ENCODE assay signal across 17 mouse cellular contexts in genomic region chr11:103067051-103067361, GRCm38 (mm10). TPM values are rescaled to one million over a fixed set of nuclear protein-coding genes. Genes with fewer than 3 reads are reported as not detected.
DNase-seq lines count a peak whose midpoint lies in the region; ATAC-seq and TF ChIP-seq lines count a peak whose summit lies in the region.
"Had no signal": no experiment of that assay in that cellular context is flagged by ENCODE, and none has a peak within 500 bp of the region (broad histone marks: within the 10 kb centered on the region; RNA-seq: fewer than 3 reads in every experiment).

No protein-coding gene starts in this region.

- H3K79me2 ChIP-seq in heart, adult 2 months (replicated peaks; ENCODE audit: control insufficient read depth, insufficient read depth, low read length), result no peaks in the 10 kb centered on the region
- H3K79me2 ChIP-seq in C2C12 (ENCODE audit: control insufficient read depth, insufficient read depth), result no peaks in the 10 kb centered on the region

- no peaks in the 10 kb centered on the region for H3K79me3 ChIP-seq in C2C12 (ENCODE audit: low read depth)

- H3K36me3 ChIP-seq in heart, adult 2 months (ENCODE audit: control insufficient read depth, insufficient read depth, low read length), result peaks cover under 1% of the 10 kb centered on the region
- H3K36me3 ChIP-seq in heart, embryonic 10.5 days, result peaks cover 91% of the 10 kb centered on the region
- H3K36me3 ChIP-seq in limb, embryonic 13.5 days, result peaks cover 92% of the 10 kb centered on the region
- H3K36me3 ChIP-seq in limb, embryonic 10.5 days, result peaks cover 95% of the 10 kb centered on the region
- peaks cover 92% of the 10 kb centered on the region for H3K36me3 ChIP-seq in C2C12 (ENCODE audit: control insufficient read depth, insufficient read depth)
- H3K36me3 ChIP-seq in embryonic facial prominence, embryonic 13.5 days, result peaks cover 90% of the 10 kb centered on the region

- peaks cover 10% of the 10 kb centered on the region for H3K4me1 ChIP-seq in heart, adult 2 months (ENCODE audit: control insufficient read depth, insufficient read depth, low read length)
- H3K4me1 ChIP-seq in heart, embryonic 10.5 days, result peaks cover 15% of the 10 kb centered on the region
- no peaks in the 10 kb centered on the region for H3K4me1 ChIP-seq in limb, embryonic 13.5 days
- H3K4me1 ChIP-seq in limb, embryonic 10.5 days, result no peaks in the 10 kb centered on the region
- peaks cover 10% of the 10 kb centered on the region for H3K4me1 ChIP-seq in embryonic facial prominence, embryonic 13.5 days
- H3K4me1 ChIP-seq: forebrain, embryonic 10.5 days; hindbrain, embryonic 15.5 days; intestine, embryonic 15.5 days; limb, embryonic 12.5 days; liver, embryonic 15.5 days had no signal

- intact Hi-C loops in heart, adult 2 months (cut with DNase I), result no loop called here

- TF ChIP-seq CTCF in heart, adult 2 months (IDR thresholded peaks at IDR 0.05), result no peak
- no peak for TF ChIP-seq CTCF in C2C12 (IDR thresholded peaks at IDR 0.05; ENCODE audit: control insufficient read depth, insufficient read depth, insufficient read length)

- no peaks in the 10 kb centered on the region for H3K9me3 ChIP-seq in heart, embryonic 10.5 days
- no peaks in the 10 kb centered on the region for H3K9me3 ChIP-seq in limb, embryonic 13.5 days
- no peaks in the 10 kb centered on the region for H3K9me3 ChIP-seq in limb, embryonic 10.5 days (replicated peaks)
- no peaks in the 10 kb centered on the region for H3K9me3 ChIP-seq in embryonic facial prominence, embryonic 13.5 days
- H3K9me3 ChIP-seq: forebrain, embryonic 10.5 days; hindbrain, embryonic 15.5 days; intestine, embryonic 15.5 days; limb, embryonic 12.5 days; liver, embryonic 15.5 days had no signal

- no peak for TF ChIP-seq POLR2A in heart, adult 2 months (IDR thresholded peaks at IDR 0.05; ENCODE audit: insufficient read depth, low read depth, low read length)

- peak overlapping the region; percentile 47 for H3K27ac ChIP-seq in heart, adult 2 months
- no peak overlapping the region for H3K27ac ChIP-seq in heart, embryonic 10.5 days
- 0 out of 2 replicates have a peak overlapping the region, but pooled peaks have one; percentile 16 for H3K27ac ChIP-seq in limb, embryonic 13.5 days
- no peak overlapping the region for H3K27ac ChIP-seq in limb, embryonic 10.5 days
- H3K27ac ChIP-seq in embryonic facial prominence, embryonic 13.5 days, result peak overlapping the region; percentile 62
- H3K27ac ChIP-seq: forebrain, embryonic 10.5 days; hindbrain, embryonic 15.5 days; intestine, embryonic 15.5 days; limb, embryonic 12.5 days; liver, embryonic 15.5 days had no signal

- H3K4me2 ChIP-seq in limb, embryonic 13.5 days (replicated peaks), result no peak overlapping the region
- no peak overlapping the region for H3K4me2 ChIP-seq in embryonic facial prominence, embryonic 13.5 days
- H3K4me2 ChIP-seq: hindbrain, embryonic 15.5 days; intestine, embryonic 15.5 days; limb, embryonic 12.5 days; liver, embryonic 15.5 days; midbrain, embryonic 11.5 days had no signal

- no peak overlapping the region for H3ac ChIP-seq in C2C12 (ENCODE audit: control insufficient read depth, insufficient read length, low read depth)

- DNase-seq in heart, adult 2 months, result no peak
- no peak for DNase-seq in heart, embryonic 10.5 days (ENCODE audit: low spot score)
- DNase-seq in limb, embryonic 10.5 days (ENCODE audit: low spot score), result no peak
- DNase-seq in cerebellum, adult 11-12 months, result no peak
- DNase-seq in right cerebral cortex, postnatal 25 days, result no peak
- DNase-seq: adrenal gland, adult 8-10 months; forebrain, postnatal 0 days; kidney, postnatal 4 days had no signal

- TF ChIP-seq EP300 in heart, adult 2 months (IDR thresholded peaks at IDR 0.05; ENCODE audit: insufficient read depth, low read depth, low read length), result no peak

- H3K9ac ChIP-seq in heart, adult 2 months (ENCODE audit: low read depth, low read length), result no peak overlapping the region
- H3K9ac ChIP-seq in limb, embryonic 13.5 days, result no peak overlapping the region
- 0 out of 2 replicates have a peak overlapping the region, but pooled peaks have one; percentile 36 for H3K9ac ChIP-seq in embryonic facial prominence, embryonic 13.5 days
- H3K9ac ChIP-seq: forebrain, postnatal 0 days; hindbrain, embryonic 15.5 days; intestine, embryonic 15.5 days; limb, embryonic 12.5 days; liver, embryonic 15.5 days had no signal

- ATAC-seq in limb, embryonic 13.5 days (ENCODE audit: low FRiP score, low read depth), result no peak
- ATAC-seq in embryonic facial prominence, embryonic 13.5 days (ENCODE audit: insufficient number of reproducible peaks, insufficient read depth, low FRiP score, low TSS enrichment, low read depth), result no peak
- ATAC-seq: forebrain, postnatal 0 days; intestine, embryonic 15.5 days had no signal

- WGBS in heart, adult 2 months, result 67% methylated on average over 6 of the region's 6 CpGs
- WGBS in heart, embryonic 10.5 days, result 85% methylated on average over 6 of the region's 6 CpGs
- 93% methylated on average over 6 of the region's 6 CpGs for WGBS in limb, embryonic 13.5 days
- WGBS in limb, embryonic 10.5 days, result 93% methylated on average over 6 of the region's 6 CpGs
- 89% methylated on average over 6 of the region's 6 CpGs for WGBS in embryonic facial prominence, embryonic 13.5 days

- H3K4me3 ChIP-seq in heart, adult 2 months, result no peak overlapping the region
- H3K4me3 ChIP-seq in heart, embryonic 10.5 days, result no peak overlapping the region
- H3K4me3 ChIP-seq in limb, embryonic 13.5 days, result no peak overlapping the region
- no peak overlapping the region for H3K4me3 ChIP-seq in limb, embryonic 10.5 days
- H3K4me3 ChIP-seq in C2C12 (ENCODE audit: insufficient read depth, poor library complexity, severe bottlenecking), result no peak overlapping the region
- H3K4me3 ChIP-seq in embryonic facial prominence, embryonic 13.5 days, result no peak overlapping the region
- H3K4me3 ChIP-seq: forebrain, embryonic 10.5 days; hindbrain, embryonic 15.5 days; intestine, embryonic 15.5 days; limb, embryonic 12.5 days; liver, embryonic 15.5 days had no signal

- no peaks in the 10 kb centered on the region for H3K27me3 ChIP-seq in heart, adult 2 months (ENCODE audit: control insufficient read depth, insufficient read depth, low read length)
- H3K27me3 ChIP-seq in heart, embryonic 10.5 days (ENCODE audit: insufficient read depth, poor library complexity, severe bottlenecking), result no peaks in the 10 kb centered on the region
- no peaks in the 10 kb centered on the region for H3K27me3 ChIP-seq in limb, embryonic 13.5 days
- H3K27me3 ChIP-seq in limb, embryonic 10.5 days (ENCODE audit: low read depth, poor library complexity, severe bottlenecking), result no peaks in the 10 kb centered on the region
- H3K27me3 ChIP-seq in C2C12 (ENCODE audit: control insufficient read depth, insufficient read depth, insufficient read length), result no peaks in the 10 kb centered on the region
- H3K27me3 ChIP-seq in embryonic facial prominence, embryonic 13.5 days, result no peaks in the 10 kb centered on the region
- H3K27me3 ChIP-seq: hindbrain, embryonic 15.5 days; intestine, embryonic 15.5 days; limb, embryonic 12.5 days; liver, embryonic 15.5 days had no signal

RNA-seq across cellular contexts. Expression of gene Plcd3, which starts 34.5 kb away (rescaled TPM):
- 10 to 100 TPM; 13.7 to 14.0 TPM for total RNA-seq in heart, adult 2 months (2021)
- polyA plus RNA-seq in heart, adult 2 months (2012; rRNA removed), result 20.6 and 22.3 TPM in 2 replicates
- polyA plus RNA-seq in heart, embryonic 10.5 days (2016; fragmentation: Nextera tagmentation; extraction: Ambion mirVana), result 3.6 and 4.8 TPM in 2 replicates
- polyA plus RNA-seq in limb, embryonic 13.5 days (2015; fragmentation: Nextera tagmentation; extraction: Ambion mirVana), result 4.8 and 5.1 TPM in 2 replicates
- polyA plus RNA-seq in limb, embryonic 10.5 days (2016; fragmentation: Nextera tagmentation; extraction: Ambion mirVana), result 1.5 and 1.8 TPM in 2 replicates
- polyA plus RNA-seq in C2C12 (2012; fragmentation: generic; extraction: Trizol), result 27.6 TPM
- polyA plus RNA-seq in embryonic facial prominence, embryonic 13.5 days (2015; fragmentation: Nextera tagmentation; extraction: Ambion mirVana), result 5.3 and 7.2 TPM in 2 replicates

RNA-seq across cellular contexts. Expression of gene Acbd4, which starts 34.5 kb away (rescaled TPM):
- total RNA-seq in heart, adult 2 months (2021), result 10 to 100 TPM; 27.8 to 38.1 TPM
- 27.5 and 27.8 TPM in 2 replicates for polyA plus RNA-seq in heart, adult 2 months (2012; rRNA removed)
- 9.8 and 10.2 TPM in 2 replicates for polyA plus RNA-seq in heart, embryonic 10.5 days (2016; fragmentation: Nextera tagmentation; extraction: Ambion mirVana)
- polyA plus RNA-seq in limb, embryonic 13.5 days (2015; fragmentation: Nextera tagmentation; extraction: Ambion mirVana), result 14.4 and 17.2 TPM in 2 replicates
- polyA plus RNA-seq in limb, embryonic 10.5 days (2016; fragmentation: Nextera tagmentation; extraction: Ambion mirVana), result 4.0 and 5.1 TPM in 2 replicates
- 23.0 TPM for polyA plus RNA-seq in C2C12 (2012; fragmentation: generic; extraction: Trizol)
- 16.6 and 17.4 TPM in 2 replicates for polyA plus RNA-seq in embryonic facial prominence, embryonic 13.5 days (2015; fragmentation: Nextera tagmentation; extraction: Ambion mirVana)

RNA-seq across cellular contexts. Expression of gene Dcakd, which starts 38.9 kb away (rescaled TPM):
- total RNA-seq in heart, adult 2 months (2021), result 10 to 100 TPM; 69.3 to 75.0 TPM
- 122 and 139 TPM in 2 replicates for polyA plus RNA-seq in heart, adult 2 months (2012; rRNA removed)
- polyA plus RNA-seq in heart, embryonic 10.5 days (2016; fragmentation: Nextera tagmentation; extraction: Ambion mirVana), result 113 and 137 TPM in 2 replicates
- polyA plus RNA-seq in limb, embryonic 13.5 days (2015; fragmentation: Nextera tagmentation; extraction: Ambion mirVana), result 197 and 201 TPM in 2 replicates
- 260 and 269 TPM in 2 replicates for polyA plus RNA-seq in limb, embryonic 10.5 days (2016; fragmentation: Nextera tagmentation; extraction: Ambion mirVana)
- polyA plus RNA-seq in C2C12 (2012; fragmentation: generic; extraction: Trizol), result 185 TPM
- polyA plus RNA-seq in embryonic facial prominence, embryonic 13.5 days (2015; fragmentation: Nextera tagmentation; extraction: Ambion mirVana), result 189 and 192 TPM in 2 replicates

RNA-seq across cellular contexts. Expression of gene Nmt1, which starts 39.0 kb away (rescaled TPM):
- 10 to 100 TPM; 60.5 to 67.2 TPM for total RNA-seq in heart, adult 2 months (2021)
- 37.1 and 55.3 TPM in 2 replicates for polyA plus RNA-seq in heart, adult 2 months (2012; rRNA removed)
- polyA plus RNA-seq in heart, embryonic 10.5 days (2016; fragmentation: Nextera tagmentation; extraction: Ambion mirVana), result 58.4 and 59.0 TPM in 2 replicates
- polyA plus RNA-seq in limb, embryonic 13.5 days (2015; fragmentation: Nextera tagmentation; extraction: Ambion mirVana), result 49.6 and 53.2 TPM in 2 replicates
- 60.5 and 63.1 TPM in 2 replicates for polyA plus RNA-seq in limb, embryonic 10.5 days (2016; fragmentation: Nextera tagmentation; extraction: Ambion mirVana)
- 64.9 TPM for polyA plus RNA-seq in C2C12 (2012; fragmentation: generic; extraction: Trizol)
- 67.8 and 68.5 TPM in 2 replicates for polyA plus RNA-seq in embryonic facial prominence, embryonic 13.5 days (2015; fragmentation: Nextera tagmentation; extraction: Ambion mirVana)

RNA-seq across cellular contexts. Expression of gene Hexim1, which starts 49.0 kb away (rescaled TPM):
- 10 to 100 TPM; 18.2 to 19.3 TPM for total RNA-seq in heart, adult 2 months (2021)
- 7.8 and 9.0 TPM in 2 replicates for polyA plus RNA-seq in heart, adult 2 months (2012; rRNA removed)
- polyA plus RNA-seq in heart, embryonic 10.5 days (2016; fragmentation: Nextera tagmentation; extraction: Ambion mirVana), result 1.8 and 2.8 TPM in 2 replicates
- polyA plus RNA-seq in limb, embryonic 13.5 days (2015; fragmentation: Nextera tagmentation; extraction: Ambion mirVana), result 5.1 and 5.6 TPM in 2 replicates
- polyA plus RNA-seq in limb, embryonic 10.5 days (2016; fragmentation: Nextera tagmentation; extraction: Ambion mirVana), result 1.8 and 2.4 TPM in 2 replicates
- 24.3 TPM for polyA plus RNA-seq in C2C12 (2012; fragmentation: generic; extraction: Trizol)
- polyA plus RNA-seq in embryonic facial prominence, embryonic 13.5 days (2015; fragmentation: Nextera tagmentation; extraction: Ambion mirVana), result 5.2 and 6.9 TPM in 2 replicates

Comparison
In these comparisons a context has a peak if more than half of its experiments do, and no peak if none do; other contexts are left out.
1. H3K27ac ChIP-seq: peak in heart, adult 2 months (single experiment), limb, embryonic 13.5 days (single experiment) and embryonic facial prominence, embryonic 13.5 days (single experiment); none in heart, embryonic 10.5 days (single experiment) and limb, embryonic 10.5 days (single experiment).